10 mouse cellular contexts compared by ENCODE assay signal in genomic region chr8:46236441-46237223, GRCm38 (mm10). TPM values are rescaled to one million over a fixed set of nuclear protein-coding genes. Genes with fewer than 3 reads are reported as not detected.
DNase-seq lines count a peak whose midpoint lies in the region; ATAC-seq and TF ChIP-seq lines count a peak whose summit lies in the region.
"Had no signal": no experiment of that assay in that cellular context is flagged by ENCODE, and none has a peak within 500 bp of the region (broad histone marks: within the 10 kb centered on the region; RNA-seq: fewer than 3 reads in every experiment).

No protein-coding gene starts in this region.

- H3K9ac ChIP-seq in kidney, postnatal 0 days (ENCODE audit: low read depth, low read length), result no peak overlapping the region
- H3K9ac ChIP-seq in kidney, embryonic 14.5 days (ENCODE audit: low read depth, low read length), result no peak overlapping the region
- 0 out of 2 replicates have a peak overlapping the region, but pooled peaks have one; percentile 17 for H3K9ac ChIP-seq in heart, embryonic 16.5 days (ENCODE audit: low read length)
- H3K9ac ChIP-seq: embryonic facial prominence, embryonic 15.5 days; hindbrain, embryonic 12.5 days had no signal

- TF ChIP-seq CTCF in kidney, postnatal 0 days (IDR thresholded peaks at IDR 0.05; ENCODE audit: low read depth), result peak; percentile 62

- H3K36me3 ChIP-seq in kidney, postnatal 0 days (ENCODE audit: insufficient read depth, low read length), result no peaks in the 10 kb centered on the region
- no peaks in the 10 kb centered on the region for H3K36me3 ChIP-seq in kidney, embryonic 14.5 days (ENCODE audit: control insufficient read depth, insufficient read depth, low read length)
- no peaks in the 10 kb centered on the region for H3K36me3 ChIP-seq in heart, embryonic 16.5 days (ENCODE audit: control insufficient read depth, insufficient read depth)
- H3K36me3 ChIP-seq: embryonic facial prominence, embryonic 15.5 days; hindbrain, embryonic 12.5 days had no signal

- no peaks in the 10 kb centered on the region for H3K27me3 ChIP-seq in kidney, postnatal 0 days (ENCODE audit: insufficient read depth, low read length)
- H3K27me3 ChIP-seq in kidney, embryonic 14.5 days (ENCODE audit: control insufficient read depth, insufficient read depth, low read length), result no peaks in the 10 kb centered on the region; the same call in 1 of the 2 replicates
- no peaks in the 10 kb centered on the region for H3K27me3 ChIP-seq in heart, embryonic 16.5 days (ENCODE audit: control insufficient read depth, insufficient read depth, low read length)

- no peak overlapping the region for H3K4me2 ChIP-seq in kidney, postnatal 0 days (ENCODE audit: low read length)
- H3K4me2 ChIP-seq in kidney, embryonic 14.5 days (replicated peaks; ENCODE audit: low read depth, low read length), result no peak overlapping the region
- H3K4me2 ChIP-seq in heart, embryonic 16.5 days (ENCODE audit: low read depth, low read length), result peak overlapping the region; percentile 50
- H3K4me2 ChIP-seq: embryonic facial prominence, embryonic 15.5 days; hindbrain, embryonic 12.5 days had no signal

- H3K9me3 ChIP-seq in kidney, postnatal 0 days (replicated peaks; ENCODE audit: low read length), result no peaks in the 10 kb centered on the region
- H3K9me3 ChIP-seq in kidney, embryonic 14.5 days (ENCODE audit: control insufficient read depth, low read length), result no peaks in the 10 kb centered on the region
- H3K9me3 ChIP-seq in heart, embryonic 16.5 days (replicated peaks; ENCODE audit: control insufficient read depth, low read length), result no peaks in the 10 kb centered on the region
- H3K9me3 ChIP-seq: embryonic facial prominence, embryonic 15.5 days; hindbrain, embryonic 12.5 days had no signal

- H3K4me3 ChIP-seq in kidney, postnatal 0 days (replicated peaks; ENCODE audit: low read depth, low read length), result no peak overlapping the region
- H3K4me3 ChIP-seq in kidney, embryonic 14.5 days (ENCODE audit: low read length), result no peak overlapping the region
- H3K4me3 ChIP-seq in heart, embryonic 16.5 days (ENCODE audit: low read length), result no peak overlapping the region
- H3K4me3 ChIP-seq: embryonic facial prominence, embryonic 15.5 days; hindbrain, embryonic 12.5 days had no signal

- peak; percentile 57 for DNase-seq in kidney, postnatal 0 days (ENCODE audit: low spot score)
- DNase-seq in embryo, embryonic 9.5 days (ENCODE audit: extremely low spot score), result no peak
- DNase-seq in ovary, postnatal 36 days (ENCODE audit: low spot score), result no peak

- no peak overlapping the region for H3K27ac ChIP-seq in kidney, postnatal 0 days
- no peak overlapping the region for H3K27ac ChIP-seq in kidney, embryonic 14.5 days (ENCODE audit: low read depth, low read length)
- peak overlapping the region; percentile 81 for H3K27ac ChIP-seq in heart, embryonic 16.5 days (ENCODE audit: low read length)
- H3K27ac ChIP-seq: embryonic facial prominence, embryonic 15.5 days; hindbrain, embryonic 12.5 days had no signal

- H3K4me1 ChIP-seq in kidney, postnatal 0 days (replicated peaks; ENCODE audit: insufficient read depth, low read length), result no peaks in the 10 kb centered on the region
- no peaks in the 10 kb centered on the region for H3K4me1 ChIP-seq in kidney, embryonic 14.5 days (ENCODE audit: control insufficient read depth, insufficient read depth, low read length)
- H3K4me1 ChIP-seq in heart, embryonic 16.5 days (ENCODE audit: control insufficient read depth, insufficient read depth, low read length), result peaks cover 7% of the 10 kb centered on the region
- H3K4me1 ChIP-seq: embryonic facial prominence, embryonic 15.5 days; hindbrain, embryonic 12.5 days had no signal

- 57% methylated on average over 7 of the region's 7 CpGs for WGBS in kidney, postnatal 0 days
- WGBS in kidney, embryonic 14.5 days, result 71% methylated on average over 7 of the region's 7 CpGs
- WGBS in heart, embryonic 16.5 days, result 29% methylated on average over 7 of the region's 7 CpGs

- ATAC-seq in kidney, postnatal 0 days (replicated peaks; ENCODE audit: low FRiP score, low read depth), result peak; percentile 33; the same call in 1 of the 2 replicates
- no peak for ATAC-seq in kidney, embryonic 14.5 days (ENCODE audit: low FRiP score, low TSS enrichment)
- ATAC-seq in CD4-positive, CD25-positive, alpha-beta regulatory T cell, adult 4 months, result peak; percentile 29
- peak; percentile 36 for ATAC-seq in activated CD4-positive, CD25-positive, alpha-beta regulatory T cell, adult 4 months
- peak; percentile 83 for ATAC-seq in heart, embryonic 16.5 days (replicated peaks; ENCODE audit: extremely low read depth, insufficient read depth, low FRiP score)

RNA-seq across cellular contexts. Expression of gene Slc25a4, which starts 25.5 kb away (rescaled TPM):
- 835 and 864 TPM in 2 replicates for polyA plus RNA-seq in kidney, postnatal 0 days (2015; fragmentation: Nextera tagmentation; extraction: Ambion mirVana)
- 535 and 564 TPM in 2 replicates for polyA plus RNA-seq in kidney, embryonic 14.5 days (2014; fragmentation: Nextera tagmentation; extraction: Ambion mirVana)
- polyA plus RNA-seq in CD4-positive, CD25-positive, alpha-beta regulatory T cell, adult 4 months (2017; shearing (Covaris generic)), result 100 to 1,000 TPM; 140 to 213 TPM
- polyA plus RNA-seq in activated CD4-positive, CD25-positive, alpha-beta regulatory T cell, adult 4 months (2017; shearing (Covaris generic)), result 100 to 1,000 TPM; 197 to 224 TPM
- 2,893 and 2,917 TPM in 2 replicates for polyA plus RNA-seq in heart, embryonic 16.5 days (2015; fragmentation: Nextera tagmentation; extraction: Ambion mirVana)

RNA-seq across cellular contexts. Expression of gene Helt, which starts 57.8 kb away (rescaled TPM):
- not detected in 2 replicates for polyA plus RNA-seq in kidney, postnatal 0 days (2015; fragmentation: Nextera tagmentation; extraction: Ambion mirVana)
- polyA plus RNA-seq in kidney, embryonic 14.5 days (2014; fragmentation: Nextera tagmentation; extraction: Ambion mirVana), result not detected in 2 replicates
- polyA plus RNA-seq in CD4-positive, CD25-positive, alpha-beta regulatory T cell, adult 4 months (2017; shearing (Covaris generic)), result not detected
- not detected for polyA plus RNA-seq in activated CD4-positive, CD25-positive, alpha-beta regulatory T cell, adult 4 months (2017; shearing (Covaris generic))
- polyA plus RNA-seq in heart, embryonic 16.5 days (2015; fragmentation: Nextera tagmentation; extraction: Ambion mirVana), result not detected in 2 replicates
- polyA plus RNA-seq: small intestine, adult 2 months had no signal
